Mouse (Mus musculus) bone marrow, adult 2 months (tissue): Measurements from ENCODE around the gene Mast4. TPM values are rescaled to one million over a fixed set of nuclear protein-coding genes. Genes with fewer than 3 reads are reported as not detected.

Source experiments
- H3K27ac ChIP-seq: fragments of 200-500 bp; 2 replicates; pipeline ENCODE4 v1.5.1; 2012; ENCODE audit warnings: low read depth, mild to moderate bottlenecking, control low read depth, inconsistent platforms, low read length; ENCODE audit not compliant: control insufficient read depth, poor library complexity, insufficient read depth
- H3K4me1 ChIP-seq: fragments of 200-500 bp; 2 replicates; pipeline ENCODE4 v1.6.1; 2011; ENCODE audit warnings: low read length; ENCODE audit not compliant: control insufficient read depth, insufficient read depth
- H3K4me3 ChIP-seq: fragments of 200-500 bp; replicated peaks from 2 replicates; pipeline ENCODE3; 2011; ENCODE audit warnings: mild to moderate bottlenecking, low read depth, low read length, control low read depth; ENCODE audit not compliant: control insufficient read depth
- CTCF ChIP-seq: fragments of 200-500 bp; IDR thresholded peaks from 2 replicates; pipeline ENCODE4 v1.5.1; 2011; ENCODE audit warnings: low read length, control low read depth; ENCODE audit not compliant: control insufficient read depth, insufficient read depth
- POLR2A ChIP-seq: fragments of 200-500 bp; IDR thresholded peaks from 2 replicates; pipeline ENCODE4 v1.6.1; 2011; ENCODE audit warnings: low read depth, mild to moderate bottlenecking, control low read depth, low read length, borderline replicate concordance; ENCODE audit not compliant: control insufficient read depth
- WGBS: fragments of 180-500 bp; shearing (Covaris S2); methylation state at CpG from one replicate; pipeline ENCODE4 v1.1.7; 2018; 5-methylcytosine and 5-hydroxymethylcytosine counted together
- polyA plus RNA-seq: library from polyadenylated mRNA; stranded (reverse); fragments of >200 nt; gene quantifications from 2 replicates; pipeline ENCODE4 v1.2.4, GENCODE M21; 2011; ENCODE audit warnings: low replicate concordance; ENCODE audit not compliant: missing spikeins, insufficient read depth, insufficient read length

Gene Mast4
- polyA plus RNA-seq, 1 experiment: 6.7 TPM

DNA sequence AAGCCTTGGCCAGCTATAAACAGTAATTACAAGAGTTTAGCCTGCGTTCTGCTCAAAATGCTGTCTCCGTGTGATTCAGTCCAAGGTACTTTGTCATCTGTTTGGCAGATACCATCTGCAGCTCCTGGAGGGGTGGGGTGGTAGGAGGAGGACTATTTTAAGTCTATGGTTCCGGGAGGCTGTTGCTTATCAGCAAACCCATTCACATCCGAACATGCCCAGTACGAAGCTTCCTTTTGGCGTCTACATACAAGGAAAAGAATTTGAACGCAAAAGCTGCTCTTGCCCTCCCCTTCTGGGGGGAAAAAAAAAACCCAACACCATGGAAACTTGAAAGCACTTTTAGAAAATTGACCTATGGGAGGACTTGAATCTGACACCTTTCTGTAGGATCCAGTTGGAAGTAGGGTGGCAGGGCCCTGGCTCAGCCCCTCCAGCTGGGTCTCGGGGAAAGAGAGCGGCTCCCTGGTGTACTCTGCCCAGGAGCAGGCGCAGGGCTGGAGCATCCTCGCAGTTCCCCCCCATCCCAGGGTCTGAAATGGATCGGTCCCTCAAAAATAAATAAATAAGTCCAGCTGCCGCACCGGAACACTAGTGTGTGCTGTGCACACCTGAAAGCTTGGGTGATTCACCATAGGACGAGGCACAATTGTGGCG lies 428.2 kb downstream of the Mast4 start:
- H3K27ac ChIP-seq: peak overlapping the region; percentile 20; the same call in 1 of the 2 replicates
- WGBS: under 1% methylated on average over 16 of the region's 16 CpGs
- no peak for TF ChIP-seq CTCF
- no peak for TF ChIP-seq POLR2A
- no peaks in the 10 kb centered on the region; the same call in 1 of the 2 replicates for H3K4me1 ChIP-seq
- H3K4me3 ChIP-seq: peak overlapping the region; percentile 46

DNA sequence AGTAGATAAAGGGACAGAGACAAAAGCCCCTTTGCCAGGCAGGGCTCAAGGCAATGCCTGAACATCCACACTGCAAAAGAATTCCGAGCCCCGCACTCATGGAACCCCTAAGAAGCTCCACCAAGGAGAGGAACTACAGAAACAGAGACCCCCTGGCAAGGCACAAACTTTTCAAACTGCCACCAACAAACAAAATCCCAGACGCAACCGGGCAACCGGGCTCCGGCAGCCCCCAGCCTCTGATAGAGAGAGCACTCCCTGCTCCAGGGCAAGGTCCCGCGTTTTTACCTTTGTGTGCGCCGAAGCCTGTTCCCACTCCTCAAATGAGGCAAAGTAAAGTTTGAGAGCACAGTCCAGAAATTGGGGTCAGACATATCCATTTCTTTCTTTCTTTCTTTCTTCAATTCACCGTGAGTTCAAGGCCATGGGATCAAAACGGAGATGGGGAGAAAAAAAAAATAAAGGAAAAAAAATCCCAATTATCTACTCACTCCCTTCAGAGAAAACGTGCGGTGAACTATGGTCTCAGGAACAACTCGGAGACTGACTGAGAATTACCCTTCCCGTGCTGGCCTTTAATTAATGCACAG lies 428.8 kb downstream of the Mast4 start:
- Histone ChIP-seq H3K27ac (no peak overlapping the region), H3K4me1 (no peaks in the 10 kb centered on the region; the same call in 1 of the 2 replicates), H3K4me3 (peak overlapping the region; percentile 46)
- TF ChIP-seq POLR2A (no peak), CTCF (no peak)
- WGBS: 2% methylated on average over 16 of the region's 16 CpGs

DNA sequence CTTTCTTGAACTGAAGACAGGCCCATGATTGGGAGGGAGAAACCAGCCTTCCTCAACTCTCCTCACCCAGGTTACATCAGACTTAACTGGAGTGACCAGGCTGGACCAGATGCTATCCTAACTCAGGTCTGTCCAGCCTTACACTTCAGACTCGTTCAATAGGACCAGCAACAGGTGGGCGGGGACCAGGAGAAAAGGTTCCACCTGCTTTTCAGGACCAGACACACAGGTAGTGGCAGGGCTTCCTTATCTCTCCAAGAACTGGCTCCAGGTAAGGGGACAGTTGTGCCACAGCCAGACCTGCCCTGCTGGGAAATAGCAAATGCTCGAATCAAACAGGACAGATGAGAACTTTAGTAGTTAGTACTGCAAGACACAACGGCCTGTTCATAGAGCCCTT lies 430.6 kb downstream of the Mast4 start:
- no peak for TF ChIP-seq CTCF
- TF ChIP-seq POLR2A: no peak
- H3K4me3 ChIP-seq: no peak overlapping the region
- peaks cover 4% of the 10 kb centered on the region for H3K4me1 ChIP-seq
- WGBS: 60% methylated on average over 4 of the region's 4 CpGs
- H3K27ac ChIP-seq: no peak overlapping the region

DNA sequence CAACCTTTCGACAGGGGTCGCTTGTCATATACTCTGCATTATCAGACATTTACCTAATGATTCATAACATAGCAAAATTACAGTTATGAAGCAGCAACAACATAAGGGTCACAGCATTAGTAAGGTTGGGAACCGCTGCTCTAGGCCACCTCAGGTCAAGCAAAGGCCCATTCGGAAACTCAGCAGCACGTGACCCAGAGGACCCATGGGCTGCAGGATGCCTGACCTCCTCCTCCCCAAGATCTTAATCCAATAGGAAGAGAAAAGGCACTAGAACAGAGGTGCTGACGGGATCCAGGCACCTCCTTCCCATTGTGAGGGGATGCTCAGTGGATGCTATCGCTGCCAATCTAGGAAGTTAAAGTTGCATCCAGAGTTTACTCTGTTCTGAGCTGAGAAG lies 432.2 kb downstream of the Mast4 start:
- H3K4me1 ChIP-seq: peaks cover 7% of the 10 kb centered on the region
- no peak for TF ChIP-seq POLR2A
- no peak for TF ChIP-seq CTCF
- no peak overlapping the region for H3K27ac ChIP-seq
- H3K4me3 ChIP-seq: no peak overlapping the region
- WGBS: 86% methylated on average over 7 of the region's 7 CpGs

DNA sequence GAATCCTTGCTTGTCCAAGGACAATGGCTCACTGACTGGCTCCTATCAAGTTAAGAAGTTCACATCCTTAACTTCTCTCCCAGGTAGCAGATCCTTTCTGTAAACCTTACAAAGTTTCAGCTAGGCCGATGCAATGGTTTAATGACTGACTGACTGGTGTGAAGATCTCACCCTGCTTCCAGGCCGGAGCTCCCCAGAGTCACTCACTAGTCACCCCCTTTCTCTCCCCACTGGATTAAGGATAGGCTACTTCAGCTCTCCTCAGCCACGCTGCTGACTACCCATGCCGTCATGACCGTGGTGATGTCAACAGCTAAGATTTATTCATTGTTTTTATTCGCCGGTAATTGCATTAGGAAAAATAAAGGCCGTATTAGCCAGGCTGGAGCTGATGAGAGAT lies 433.8 kb downstream of the Mast4 start:
- H3K27ac ChIP-seq: no peak overlapping the region
- peaks cover 9% of the 10 kb centered on the region for H3K4me1 ChIP-seq
- WGBS: 89% methylated on average over 8 of the region's 8 CpGs
- no peak overlapping the region for H3K4me3 ChIP-seq
- TF ChIP-seq POLR2A (no peak), CTCF (no peak)

DNA sequence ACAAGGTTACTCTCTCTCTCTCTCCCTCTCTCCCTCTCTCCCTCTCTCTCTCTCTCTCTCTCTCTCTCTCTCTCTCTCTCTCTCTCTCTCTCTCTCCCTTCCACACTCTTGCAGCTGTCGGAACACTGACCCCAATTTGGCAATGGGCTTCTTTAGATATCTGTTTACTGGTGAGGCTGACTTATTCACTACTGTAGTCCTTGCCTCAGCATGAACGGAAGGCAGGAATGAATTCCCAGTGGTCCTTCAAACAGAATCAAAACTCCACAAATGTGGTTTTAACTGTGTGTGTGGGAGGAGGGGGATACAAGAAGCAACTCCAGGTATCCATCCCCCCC lies 434.2 kb downstream of the Mast4 start:
- WGBS: 69% methylated on average over 2 of the region's 2 CpGs
- peaks cover 11% of the 10 kb centered on the region for H3K4me1 ChIP-seq
- no peak for TF ChIP-seq CTCF
- no peak for TF ChIP-seq POLR2A
- no peak overlapping the region for H3K27ac ChIP-seq
- H3K4me3 ChIP-seq: no peak overlapping the region

DNA sequence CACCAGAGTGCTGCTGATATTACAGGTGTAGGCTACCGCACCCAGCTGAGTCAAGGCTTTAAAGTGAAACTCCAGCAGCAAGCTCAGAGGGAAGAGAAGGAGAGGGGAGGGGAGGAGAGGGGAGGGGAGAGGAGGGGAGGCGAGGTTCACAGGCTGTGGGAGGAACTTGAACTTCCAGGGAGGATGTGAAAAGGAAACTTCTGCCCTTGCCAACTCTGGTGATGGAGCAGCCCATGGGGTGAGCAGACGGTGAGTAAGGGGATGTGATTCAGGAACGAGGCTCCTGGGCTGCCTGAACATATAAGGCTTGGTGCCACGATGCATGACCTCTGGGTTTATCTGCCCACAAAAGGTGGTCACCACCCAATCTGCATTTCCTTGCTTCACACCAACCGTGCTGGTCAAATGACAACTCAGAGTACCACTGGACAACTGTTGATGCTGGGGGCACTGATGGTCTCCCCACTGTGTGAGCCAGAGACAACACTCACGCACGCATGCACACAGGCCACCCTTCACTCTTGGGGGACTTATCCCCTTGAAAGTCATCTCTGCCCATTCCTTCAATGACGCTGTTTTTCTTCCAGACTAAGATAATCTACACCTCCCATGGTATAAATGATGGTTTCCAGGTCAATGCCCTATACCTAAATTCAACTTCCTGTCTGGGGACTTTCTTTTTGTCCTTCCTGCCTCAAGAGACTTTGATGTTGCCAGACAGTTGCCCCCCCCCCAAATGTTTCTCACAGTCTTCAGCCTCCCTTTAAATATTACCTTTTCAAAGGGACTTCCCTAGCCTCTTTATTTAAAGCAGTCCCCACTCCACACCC lies 434.8 kb downstream of the Mast4 start:
- 22% methylated on average over 9 of the region's 9 CpGs for WGBS
- H3K4me1 ChIP-seq: peaks cover 11% of the 10 kb centered on the region
- H3K27ac ChIP-seq: peak overlapping the region; percentile 35
- no peak overlapping the region for H3K4me3 ChIP-seq
- no peak for TF ChIP-seq CTCF
- no peak for TF ChIP-seq POLR2A

DNA sequence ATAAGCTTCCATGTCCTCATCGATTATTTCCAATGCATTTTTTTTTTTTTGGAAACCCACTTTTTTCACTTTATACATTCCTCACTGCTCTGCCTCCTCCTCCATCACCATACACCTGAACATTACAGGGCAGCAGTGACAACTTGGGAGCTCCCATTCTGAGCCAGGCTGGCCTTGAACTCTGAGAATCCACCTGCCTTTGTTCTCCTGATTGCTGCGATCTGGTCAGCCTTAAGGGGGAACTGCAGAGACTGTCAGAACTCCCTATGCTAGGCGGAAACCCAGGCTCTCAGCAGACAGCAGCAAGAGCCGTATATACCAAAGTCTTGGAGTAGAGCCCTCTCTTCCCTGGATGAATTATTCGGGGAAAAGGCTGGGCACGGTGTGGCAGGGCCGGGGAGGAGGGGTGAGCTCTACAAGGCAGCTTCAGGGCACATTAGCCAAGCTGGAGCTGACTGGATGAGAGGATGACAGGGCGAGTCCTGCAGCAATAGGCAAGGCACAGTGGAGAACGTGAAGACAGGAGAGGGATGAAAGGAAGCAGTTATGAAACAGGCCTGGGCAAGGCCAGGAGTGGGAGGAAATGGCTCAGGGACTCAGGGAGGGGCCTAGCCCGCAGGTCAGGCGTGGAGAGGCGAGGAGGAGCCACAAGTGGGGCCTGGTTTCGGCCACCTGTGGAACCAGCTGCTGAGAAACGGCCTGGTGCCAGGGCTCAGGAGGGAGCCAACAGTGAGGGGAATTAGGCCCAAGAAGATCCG lies 435.7 kb downstream of the Mast4 start:
- peak overlapping the region; percentile 35 for H3K27ac ChIP-seq
- WGBS: 29% methylated on average over 15 of the region's 15 CpGs
- no peak for TF ChIP-seq POLR2A
- no peak for TF ChIP-seq CTCF
- H3K4me1 ChIP-seq: peaks cover 11% of the 10 kb centered on the region
- no peak overlapping the region for H3K4me3 ChIP-seq
